Mouse (Mus musculus) monocyte, adult 2 months (primary cell): ENCODE data around the gene Gprc6a.

Experiments
- DNase-seq, 2 experiments: peaks; one replicate each; pipeline ENCODE4 v3.0.0; 2022; ENCODE audit warnings: low spot score in 2 of 2, low read depth in 1 of 2

The Gprc6a gene

DNA sequence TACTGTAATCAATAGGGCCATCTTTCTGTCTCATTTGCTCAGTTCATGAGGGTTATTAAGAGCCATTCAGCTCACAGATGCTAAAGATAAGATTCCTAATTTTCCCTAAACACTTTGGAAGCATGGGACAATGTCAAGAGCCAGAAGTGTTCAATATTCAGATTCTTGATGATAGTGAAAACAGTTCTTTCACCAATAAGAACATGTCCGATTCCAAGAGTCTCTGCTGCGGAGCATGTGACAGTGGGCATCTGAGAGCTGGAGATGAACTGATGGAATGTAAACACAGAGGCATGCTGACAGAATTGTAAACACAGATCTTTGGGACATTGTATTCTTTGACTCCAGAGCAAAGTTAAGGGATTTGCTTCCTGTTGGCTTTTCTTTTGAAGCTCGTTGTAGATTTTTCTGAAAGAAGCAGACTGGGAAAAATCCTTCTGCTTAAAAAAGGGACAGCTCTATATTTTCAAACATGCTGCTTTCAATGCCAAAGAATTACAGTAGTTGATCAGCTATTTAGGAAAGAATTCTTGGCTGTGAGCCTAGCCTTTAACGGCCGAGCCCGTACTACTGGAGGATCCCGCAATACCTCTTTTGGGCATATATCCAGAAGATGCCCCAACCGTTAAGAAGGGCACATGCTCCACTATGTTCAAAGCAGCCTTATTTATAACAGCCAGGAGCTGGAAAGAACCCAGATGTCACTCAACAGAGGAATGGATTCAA lies at the start of gene Gprc6a:
Gene Gprc6a (minus strand): TSS at position 51 of the 726 bp plus-strand sequence.
- DNase-seq, result no peak

DNA sequence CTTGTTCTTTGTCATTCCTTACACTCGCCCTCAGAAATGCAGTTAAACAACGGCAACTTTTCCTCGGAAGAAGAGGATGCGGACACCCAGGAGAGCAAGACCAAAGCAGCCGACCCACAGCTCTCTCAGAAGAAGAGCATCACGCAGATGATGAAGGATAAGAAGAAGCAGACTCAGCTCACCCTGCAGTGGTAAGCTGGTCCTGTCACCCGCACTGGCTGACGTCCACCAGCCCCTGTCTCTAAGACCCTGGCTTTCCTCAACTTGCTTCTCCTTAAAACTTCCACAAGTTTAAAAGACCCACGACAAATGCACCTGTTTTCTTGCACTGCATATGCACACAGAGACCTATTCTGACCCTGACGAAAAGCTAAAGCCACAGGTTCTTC lies 47.0 kb upstream of the Gprc6a start:
- DNase-seq, result no peak

DNA sequence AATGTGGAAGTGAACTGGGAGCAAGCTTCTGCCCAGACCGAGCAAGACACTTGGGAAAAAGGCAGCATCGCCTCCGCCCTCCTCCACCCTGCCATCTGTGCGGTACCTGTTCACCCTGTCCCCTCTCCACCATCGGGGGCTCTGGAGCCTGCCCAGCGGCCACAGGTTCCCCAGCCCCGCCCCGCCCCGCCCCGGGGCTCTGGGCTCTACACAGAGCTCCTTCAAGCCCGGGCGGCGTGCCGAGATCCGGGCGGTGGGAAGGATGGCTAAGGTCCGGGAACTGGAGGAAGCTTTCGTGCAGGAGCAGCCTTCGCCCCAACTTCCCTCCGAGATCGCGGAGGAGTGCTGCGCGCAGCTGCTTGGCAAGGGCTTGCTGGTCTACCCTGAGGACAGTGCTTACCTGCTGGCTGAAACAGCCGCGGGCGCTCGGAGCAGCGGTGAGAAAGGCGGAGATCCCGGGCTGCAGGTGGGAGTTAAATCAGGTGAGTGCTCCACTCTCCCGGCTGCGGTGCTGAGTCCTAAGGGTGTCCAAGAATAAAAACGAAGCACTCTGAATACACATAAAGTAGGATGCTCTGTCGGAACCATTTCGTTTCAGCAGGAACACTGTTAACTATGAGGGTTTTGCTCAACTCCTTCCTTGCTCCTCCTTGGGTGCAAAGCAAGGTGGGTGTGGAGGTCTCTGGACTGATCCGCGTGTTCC lies 46.4 kb upstream of the Gprc6a start, which contains the start of gene Rfx6:
Gene Rfx6 (plus strand): TSS at position 209 of the 703 bp plus-strand sequence.
- DNase-seq, result no peak

DNA sequence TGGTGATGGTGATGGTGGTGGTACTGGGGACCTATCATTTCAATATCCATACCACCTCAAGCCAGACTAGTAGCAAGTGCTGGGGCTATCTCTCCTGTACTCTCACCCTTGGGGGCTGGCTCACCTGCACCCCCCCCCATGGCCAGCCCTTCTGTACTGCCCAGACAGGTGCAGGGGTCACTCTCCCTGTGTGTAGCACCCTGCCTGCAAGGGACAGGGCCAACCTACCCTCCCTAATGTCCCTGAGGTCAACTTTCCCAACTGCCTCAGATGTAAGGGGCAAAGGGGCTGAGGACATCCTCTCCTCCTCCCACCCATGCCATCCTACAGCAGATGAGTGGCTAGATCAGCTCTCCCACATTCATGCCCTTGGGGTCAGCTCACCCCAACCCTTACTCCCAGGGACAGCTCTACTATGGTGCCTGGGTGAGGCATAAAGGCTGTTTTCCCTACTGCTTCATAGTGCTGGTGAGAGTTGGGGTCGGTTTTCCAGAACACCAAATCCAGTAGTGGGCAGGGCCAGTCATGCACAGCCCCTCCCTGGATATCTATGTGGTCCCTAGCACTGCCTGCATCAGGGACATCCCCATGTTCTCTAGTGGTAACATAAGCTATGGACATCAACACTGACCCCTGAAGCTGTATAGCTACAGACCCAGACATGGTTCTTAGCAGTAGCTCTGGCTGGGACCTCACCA lies 41.0 kb upstream of the Gprc6a start:
- no peak for DNase-seq

DNA sequence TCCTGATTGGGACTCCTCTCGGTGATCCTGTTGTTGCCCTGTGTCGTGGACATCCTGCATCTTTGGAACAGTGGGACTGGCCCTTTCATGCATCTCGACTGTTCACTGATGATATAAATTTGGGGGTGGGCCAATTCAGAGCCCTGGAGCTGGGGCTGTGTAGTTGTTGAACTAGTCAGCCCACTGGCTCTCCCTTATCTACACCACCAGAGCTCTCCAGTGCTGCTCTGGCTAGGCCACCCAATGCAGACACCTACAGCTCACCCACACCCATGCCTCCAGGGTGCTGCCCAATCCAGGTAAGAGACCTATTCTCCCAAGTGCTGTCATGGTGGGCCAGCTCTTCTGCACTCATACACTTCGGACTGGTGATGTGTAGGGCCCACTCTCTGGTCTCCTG lies 40.3 kb upstream of the Gprc6a start:
- DNase-seq, result no peak

DNA sequence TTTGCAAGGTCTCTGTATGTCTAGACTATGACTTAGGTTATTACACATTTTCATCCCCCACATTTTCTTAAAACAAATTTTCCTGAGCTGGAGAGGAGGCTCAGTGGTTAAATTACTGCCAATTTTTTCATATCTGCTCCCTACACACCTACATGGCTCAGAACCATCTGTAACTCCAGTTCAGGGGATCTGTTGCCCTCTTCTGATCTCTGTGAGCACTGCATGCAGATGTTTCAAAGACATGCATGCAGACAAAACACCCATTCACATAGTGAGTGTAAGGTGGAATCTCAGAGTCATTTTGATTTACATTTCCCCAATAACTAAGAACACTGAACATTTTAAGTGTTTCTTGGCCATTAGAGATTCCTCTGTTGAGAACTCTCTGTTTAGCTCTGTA lies 38.1 kb upstream of the Gprc6a start:
- no peak for DNase-seq

DNA sequence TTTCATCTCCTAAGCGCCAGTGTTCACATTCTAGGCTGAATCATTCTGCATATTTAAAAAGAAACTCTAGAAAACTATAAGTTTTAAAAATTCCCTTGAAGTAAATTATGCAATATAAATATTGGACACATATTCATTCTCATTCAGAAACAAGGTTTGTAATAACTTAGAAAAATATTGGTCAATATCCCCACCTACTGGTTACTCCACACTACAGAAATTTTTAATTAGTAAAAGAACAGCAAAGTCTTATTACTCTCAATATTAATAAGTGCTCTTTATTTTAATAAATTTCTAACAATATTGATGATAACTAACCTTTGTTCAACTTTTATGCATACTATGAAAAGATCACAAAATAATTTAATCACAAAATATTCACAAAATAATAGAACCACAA lies 26.1 kb upstream of the Gprc6a start:
- DNase-seq, result no peak

DNA sequence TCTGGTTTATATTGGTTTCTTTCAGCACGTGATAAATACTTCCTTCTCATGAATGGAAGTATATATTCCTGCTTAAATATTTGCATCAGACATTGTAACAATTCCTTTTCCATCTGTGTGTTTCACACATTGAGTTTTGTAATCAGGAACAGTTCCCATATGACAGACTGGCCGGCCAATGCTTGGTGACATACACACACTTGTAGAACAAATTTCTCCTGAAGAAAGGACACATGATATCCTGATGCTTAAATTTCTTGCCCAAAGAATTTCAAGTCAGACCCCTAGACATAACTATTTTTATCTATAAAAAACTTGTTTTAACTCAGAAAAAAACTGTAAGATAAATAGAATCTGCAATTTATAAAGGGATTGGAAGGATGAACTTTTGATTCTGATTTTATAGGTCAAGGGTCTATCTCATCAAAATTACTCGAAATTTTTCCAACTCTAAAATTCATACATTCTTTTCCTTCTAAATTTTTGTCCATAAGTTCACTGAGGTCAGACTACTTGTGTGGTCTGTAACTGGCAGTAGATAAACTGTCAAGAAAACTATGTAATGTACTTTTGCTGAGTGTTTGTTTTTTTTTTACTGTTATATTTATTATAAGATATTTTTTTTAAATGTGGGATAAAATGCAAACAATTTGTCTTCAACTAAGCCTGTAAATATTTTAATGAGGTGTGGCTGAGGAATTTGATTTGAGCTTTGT lies 18.4 kb upstream of the Gprc6a start:
- DNase-seq, result no peak

DNA sequence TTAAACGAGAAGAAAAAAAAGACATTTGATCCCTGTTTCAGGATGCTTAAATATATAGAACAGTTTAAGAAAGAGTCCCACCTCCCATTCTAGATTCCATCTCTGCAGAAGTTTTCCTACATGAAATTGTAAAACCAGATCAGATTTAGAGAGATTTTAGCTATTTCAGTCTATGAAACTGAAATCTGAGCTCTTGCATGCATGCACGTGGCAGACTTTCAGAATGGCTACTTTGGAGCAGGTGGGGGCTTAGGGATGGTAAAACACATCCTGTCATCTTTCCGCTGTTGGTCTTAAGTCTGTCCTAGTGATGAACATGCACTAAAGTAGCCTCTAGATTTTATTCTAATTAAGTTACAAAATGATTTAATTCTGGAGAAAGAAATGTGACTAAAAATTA lies 10.1 kb downstream of the Gprc6a start:
- DNase-seq, result no peak

DNA sequence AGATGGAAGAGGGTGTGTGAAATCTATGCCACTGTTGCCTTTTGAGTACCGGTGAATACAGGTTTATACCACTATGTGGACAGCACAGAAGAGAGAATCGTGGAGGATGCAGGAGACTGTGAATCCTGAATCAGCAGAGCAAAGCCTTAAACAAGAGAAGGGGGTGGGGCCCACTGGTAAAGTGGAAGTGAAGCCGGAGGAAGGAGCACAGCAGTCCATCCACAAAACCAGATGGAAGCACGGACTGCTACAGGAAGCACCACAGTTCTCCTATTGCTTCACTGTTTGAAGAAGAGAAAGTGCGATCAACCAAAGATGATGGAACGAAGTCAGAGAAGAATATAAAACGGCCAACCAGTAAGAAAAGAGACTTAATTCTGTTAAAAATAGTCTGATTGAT lies 11.1 kb downstream of the Gprc6a start:
- DNase-seq, result no peak

DNA sequence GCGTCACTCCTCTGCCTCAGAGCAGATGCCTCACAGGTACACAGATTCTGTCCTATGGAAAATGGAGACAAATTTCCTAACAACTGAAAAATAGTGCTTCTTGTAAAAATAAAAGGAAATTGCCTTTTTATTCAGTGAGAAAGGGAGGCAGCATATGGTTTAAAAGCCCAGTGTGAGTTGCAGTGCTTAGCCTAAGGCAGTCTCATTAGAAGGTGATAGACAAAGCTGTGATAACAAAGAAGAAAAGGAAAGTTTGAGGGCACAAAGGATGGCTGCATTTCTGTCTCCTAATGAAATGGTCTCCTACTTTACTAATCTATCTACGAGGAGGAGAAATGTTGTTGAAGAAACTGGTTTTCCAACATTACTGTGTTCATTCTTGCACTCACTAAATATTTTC lies 12.7 kb downstream of the Gprc6a start:
- no peak for DNase-seq

DNA sequence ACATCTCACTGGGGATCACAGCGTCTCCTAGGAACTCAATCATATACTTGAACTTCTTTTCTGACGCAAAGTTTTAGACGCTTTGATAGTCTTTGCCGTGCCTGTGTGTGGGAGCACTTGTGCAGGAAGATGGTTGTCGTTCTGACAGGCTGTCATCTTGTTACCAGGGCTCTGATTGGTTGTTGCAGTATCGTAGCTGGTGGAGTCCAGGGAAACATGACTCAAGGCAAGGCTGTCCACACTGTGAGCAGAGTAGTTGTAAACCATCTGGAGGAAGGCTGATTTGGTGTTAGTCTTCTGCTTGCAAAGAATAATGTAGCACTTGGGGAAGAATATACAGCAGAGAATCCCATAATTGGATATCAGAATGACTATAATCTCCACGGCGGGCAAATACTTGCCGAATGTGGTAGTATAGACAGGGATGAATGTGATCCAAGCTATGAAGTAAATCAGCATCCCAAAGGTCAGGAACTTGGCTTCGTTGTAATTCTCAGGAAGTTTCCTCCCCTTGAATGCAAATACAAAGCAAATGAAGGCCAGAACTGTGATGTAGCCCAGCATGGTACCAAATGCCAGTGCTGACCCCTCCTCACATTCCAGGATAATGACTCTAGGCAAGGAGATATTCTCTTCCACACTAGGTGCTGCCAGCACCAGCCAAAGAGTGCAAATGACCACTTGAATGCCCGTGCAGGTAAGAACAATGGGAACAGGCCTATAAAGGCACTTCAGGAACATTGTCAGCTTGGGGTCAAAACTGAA lies 16.3 kb downstream of the Gprc6a start:
- DNase-seq, result no peak

DNA sequence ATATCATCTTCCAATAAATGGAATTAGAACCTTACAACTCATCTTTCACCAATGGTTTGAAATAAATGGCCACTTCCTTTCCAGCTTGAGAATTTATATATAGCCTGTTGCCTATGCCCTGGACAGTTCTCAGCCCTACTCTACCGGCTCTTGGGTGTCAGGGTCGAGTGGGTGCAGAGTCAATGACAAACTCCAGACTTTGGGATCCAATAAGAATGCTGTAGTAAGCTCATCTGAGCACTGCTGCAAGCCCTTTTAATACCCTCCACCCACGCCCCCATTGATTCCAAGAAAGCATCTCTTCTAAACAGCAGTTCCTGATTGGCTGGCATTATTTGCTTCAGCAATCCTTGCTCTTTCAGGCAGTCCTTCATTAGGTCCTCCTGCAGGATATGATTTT lies 17.8 kb downstream of the Gprc6a start:
- DNase-seq, result no peak

DNA sequence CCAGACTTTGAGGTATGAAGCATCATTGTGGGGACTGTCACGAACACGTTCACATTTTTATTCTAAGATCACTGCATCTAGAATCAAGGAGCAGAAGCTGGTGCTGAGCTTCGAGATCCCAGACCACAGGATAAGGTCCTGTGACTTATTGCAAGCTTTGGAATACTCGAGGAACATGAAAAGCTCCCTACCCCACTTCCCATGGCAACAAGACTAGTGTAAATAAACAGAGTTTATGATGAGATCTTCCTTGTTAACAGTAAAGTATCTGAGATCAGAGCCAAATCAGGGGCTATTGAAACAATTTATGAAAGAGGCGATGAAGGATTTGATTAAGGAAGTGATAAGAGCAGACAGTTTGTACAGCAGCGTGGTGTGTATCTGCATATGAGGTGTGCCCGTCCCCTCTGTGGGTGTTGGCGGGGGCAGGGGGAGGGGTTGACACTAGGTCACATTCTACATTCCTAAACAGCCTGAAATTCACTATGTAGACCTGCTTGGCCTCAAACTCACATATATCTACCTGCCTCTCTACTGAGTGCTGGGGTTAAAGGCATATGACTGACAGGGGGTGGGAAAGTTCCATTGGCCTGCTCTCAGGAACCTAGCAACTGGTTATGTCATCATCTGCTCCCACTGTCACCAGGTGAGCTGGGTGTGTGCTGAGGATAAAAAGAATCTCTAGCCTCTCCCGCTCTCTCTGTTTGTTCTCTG lies 19.1 kb downstream of the Gprc6a start:
- no peak for DNase-seq

DNA sequence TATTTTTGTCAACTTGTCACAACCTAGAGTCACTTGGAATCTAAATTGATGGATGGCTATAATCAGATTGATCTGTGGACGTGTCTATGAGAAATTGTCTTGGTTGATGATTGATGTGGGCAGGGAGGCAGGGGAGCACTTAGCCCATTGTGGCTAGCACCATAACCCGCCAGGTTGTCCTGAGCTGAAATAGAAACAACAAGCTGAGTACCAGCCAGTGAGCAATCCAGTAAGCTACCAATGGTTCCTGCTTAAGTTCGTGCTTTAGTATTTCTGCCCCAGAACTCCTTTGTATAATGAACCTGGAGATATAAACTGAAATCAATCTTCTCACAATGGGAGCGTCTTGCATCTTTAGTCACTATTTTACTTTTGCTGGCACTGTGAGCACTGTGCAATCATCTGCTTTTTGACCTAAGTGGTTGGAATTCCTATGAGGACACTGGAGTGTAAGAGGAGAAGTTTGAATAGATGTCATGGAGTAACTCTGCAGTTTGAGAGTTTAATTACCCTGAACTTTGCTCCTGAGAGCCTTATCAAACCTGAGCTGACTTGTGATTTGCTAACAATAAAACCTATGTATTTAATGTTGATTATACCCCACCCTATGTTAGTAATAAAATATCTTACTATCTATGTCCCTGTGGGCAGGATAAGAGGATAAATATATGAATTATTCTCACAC lies 21.4 kb downstream of the Gprc6a start:
- no peak for DNase-seq

DNA sequence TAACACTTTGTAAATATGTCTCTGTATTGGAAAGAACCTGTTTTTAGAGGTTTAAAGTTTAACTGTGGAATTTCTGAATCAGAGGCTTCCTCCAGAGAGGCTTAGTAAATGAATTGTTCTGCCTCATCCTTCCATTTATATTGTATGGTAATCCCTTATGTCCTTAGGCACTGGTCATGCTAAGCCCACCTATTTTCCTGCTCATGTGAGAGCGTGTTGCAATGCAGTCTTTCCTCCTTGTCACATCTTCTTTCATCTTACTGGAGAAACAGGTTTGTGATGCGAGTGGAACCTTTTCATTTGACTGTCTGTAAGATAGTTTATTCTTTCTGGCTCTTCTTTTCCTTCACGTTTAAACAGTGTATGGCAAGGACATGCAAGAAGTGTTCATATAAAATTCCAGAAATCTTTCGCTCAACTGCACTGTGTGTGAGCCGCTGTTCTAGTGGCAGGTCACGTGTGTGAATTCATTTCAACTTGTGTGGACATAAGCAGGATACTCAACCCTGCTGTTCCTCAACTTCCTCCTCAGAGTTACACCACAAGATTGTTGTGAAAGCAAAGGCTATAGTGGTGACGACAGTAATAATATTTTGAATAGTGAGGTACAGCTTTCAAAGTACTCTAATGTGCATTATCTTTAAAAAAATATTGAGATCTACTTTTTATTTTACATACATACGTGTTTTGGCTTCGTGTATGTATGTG lies 34.2 kb downstream of the Gprc6a start:
- DNase-seq, result peak in 1 of 2 experiments; percentile 10

DNA sequence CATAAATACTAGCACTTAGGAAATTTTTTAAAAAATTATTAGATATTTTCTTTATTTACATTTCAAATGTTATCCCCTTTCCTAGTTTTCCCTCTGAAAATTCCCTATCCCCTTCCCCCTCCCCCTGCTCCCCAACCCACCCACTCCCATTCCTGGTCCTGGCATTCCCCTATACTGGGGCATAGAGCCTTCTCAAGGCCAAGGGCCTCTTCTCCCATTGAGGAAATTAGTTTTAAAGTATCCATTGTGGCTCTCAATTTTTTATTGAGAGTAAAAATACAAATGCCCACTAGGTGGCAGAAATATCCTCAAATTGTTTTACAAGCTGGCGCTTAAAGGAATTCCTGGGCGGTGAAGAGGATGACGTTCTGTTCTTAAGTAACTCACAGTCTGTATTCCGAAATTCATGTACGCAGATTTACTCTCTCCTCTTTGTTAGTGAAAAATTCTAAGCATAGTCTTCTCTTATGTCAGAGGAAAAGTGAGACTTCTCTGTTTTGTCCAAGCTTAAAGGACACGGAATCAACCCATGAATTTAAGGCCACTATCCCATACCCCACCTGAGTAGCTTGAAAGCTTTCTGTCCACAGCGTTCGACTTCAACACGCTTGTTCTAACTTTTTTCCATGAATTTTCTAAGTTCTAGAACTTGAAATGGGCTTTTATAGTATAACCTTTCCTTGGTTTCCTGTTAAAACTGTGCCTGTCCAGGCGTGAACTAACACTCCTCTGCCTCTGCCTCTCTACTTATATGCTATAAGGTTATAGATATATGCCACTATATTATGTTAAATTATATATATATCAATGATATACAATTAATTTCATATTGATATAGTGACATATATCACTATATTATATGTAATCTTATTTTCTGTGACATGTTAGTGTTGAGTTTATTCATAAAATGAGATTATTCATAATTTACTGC lies 36.0 kb downstream of the Gprc6a start:
- DNase-seq, result no peak

DNA sequence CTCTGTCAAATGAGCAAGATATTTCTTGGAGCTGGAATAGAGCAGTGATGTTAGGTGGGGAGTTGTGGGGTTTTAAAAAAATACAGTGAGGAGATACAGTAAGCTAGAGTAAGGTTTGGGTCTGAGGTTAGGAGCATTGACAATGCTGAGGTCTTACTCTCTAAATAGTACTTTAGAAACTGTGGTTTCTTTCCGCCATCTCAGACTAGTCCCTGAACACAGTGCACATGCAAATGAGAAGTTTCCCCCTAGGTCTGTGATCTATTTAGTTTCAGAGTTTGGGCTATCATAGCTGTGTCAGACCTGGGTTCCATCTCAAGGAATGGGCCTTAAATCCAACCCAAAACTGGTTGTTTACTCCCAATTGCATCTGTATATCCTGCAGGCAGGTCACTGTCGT lies 39.7 kb downstream of the Gprc6a start:
- DNase-seq, result no peak
